Mouse (Mus musculus) liver, embryonic 16.5 days (tissue): ENCODE results near the gene Tmem269. TPM values are rescaled to one million over a fixed set of nuclear protein-coding genes. Genes with fewer than 3 reads are reported as not detected.

Experiments used
- ATAC-seq: fragments of 200-750 bp; cut with Nextera tagmentation; 2 replicates; pipeline ENCODE4 v1.8.0; 2017; ENCODE audit warnings: low read depth, mild to moderate bottlenecking, moderate number of reproducible peaks, moderate library complexity
- H3K27ac ChIP-seq: fragments of 300-500 bp; sonication (generic); 2 replicates; pipeline ENCODE4 v1.5.1; 2014; ENCODE audit warnings: mild to moderate bottlenecking, low read length
- H3K27me3 ChIP-seq: fragments of 300-500 bp; sonication (generic); 2 replicates; pipeline ENCODE4 v1.6.1; 2014; ENCODE audit warnings: low read depth, low read length, mixed read lengths; ENCODE audit not compliant: control insufficient read depth, insufficient read depth
- H3K36me3 ChIP-seq: fragments of 300-500 bp; sonication (generic); 2 replicates; pipeline ENCODE4 v1.6.1; 2014; ENCODE audit warnings: mild to moderate bottlenecking; ENCODE audit not compliant: control insufficient read depth, insufficient read depth
- H3K4me1 ChIP-seq: fragments of 300-500 bp; sonication (generic); 2 replicates; pipeline ENCODE4 v1.6.1; 2014; ENCODE audit warnings: low read depth, low read length, mixed read lengths; ENCODE audit not compliant: control insufficient read depth
- H3K4me2 ChIP-seq: fragments of 300-500 bp; sonication (generic); 2 replicates; pipeline ENCODE4 v1.6.1; 2014; ENCODE audit warnings: low read depth, low read length, mixed read lengths
- H3K4me3 ChIP-seq: fragments of 300-500 bp; sonication (generic); 2 replicates; pipeline ENCODE4 v1.5.1; 2014; ENCODE audit warnings: low read depth, mild to moderate bottlenecking, low read length
- H3K9ac ChIP-seq: fragments of 300-500 bp; sonication (generic); 2 replicates; pipeline ENCODE4 v1.6.1; 2014; ENCODE audit warnings: low read depth, low read length
- H3K9me3 ChIP-seq: fragments of 300-500 bp; sonication (generic); replicated peaks from 2 replicates; pipeline ENCODE4 v1.6.1; 2016; ENCODE audit warnings: low read length; ENCODE audit not compliant: control insufficient read depth
- WGBS: fragments of 180-500 bp; shearing (Covaris S2); extraction: QIAGEN DNeasy Blood & Tissue Kit; methylation state at CpG from one replicate; pipeline ENCODE4 v1.1.7; 2014; ENCODE audit not compliant: insufficient replicate concordance; 5-methylcytosine and 5-hydroxymethylcytosine counted together
- polyA plus RNA-seq: library from polyadenylated mRNA; unstranded; fragments of >200 nt; fragmentation: Nextera tagmentation; extraction: Ambion mirVana; gene quantifications from 2 replicates; pipeline ENCODE4 v1.2.1, GENCODE M21; 2015

The Tmem269 gene
- polyA plus RNA-seq: not detected in 2 replicates

DNA sequence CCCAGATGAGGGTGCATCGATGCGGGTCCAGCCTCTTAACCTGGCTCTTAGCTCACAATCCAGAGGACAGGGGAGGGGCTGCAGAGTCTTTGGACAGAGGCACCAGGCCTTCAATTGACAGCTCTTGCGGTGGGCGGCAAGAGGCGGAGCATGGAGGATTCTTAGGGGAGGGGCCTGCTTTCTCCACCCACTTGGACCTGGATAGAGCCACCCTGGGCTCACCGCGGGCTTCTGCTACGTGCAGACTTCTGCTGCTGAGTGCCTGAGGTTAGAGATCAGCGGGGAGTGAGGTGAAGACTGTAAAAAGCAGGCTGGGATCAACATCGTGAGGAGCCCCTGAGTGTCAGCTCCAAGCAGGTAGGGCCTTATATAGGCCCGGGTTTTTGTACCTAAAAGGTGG lies at the start of gene Tmem269:
Gene Tmem269 (minus strand): TSS at position 49 of the 400 bp plus-strand sequence.
- Histone ChIP-seq H3K4me2 (no peak within 1 kb of the TSS), H3K9ac (no peak within 1 kb of the TSS), H3K4me3 (no peak within 1 kb of the TSS), H3K27ac (no peak within 1 kb of the TSS), H3K36me3 (no peaks in the 10 kb centered on the region), H3K27me3 (no peaks in the 10 kb centered on the region), H3K9me3 (no peaks in the 10 kb centered on the region), H3K4me1 (no peaks in the 10 kb centered on the region)
- 20% methylated on average over 11 of the region's 11 CpGs for WGBS
- ATAC-seq: peak; percentile 47; the same call in 1 of the 2 replicates

DNA sequence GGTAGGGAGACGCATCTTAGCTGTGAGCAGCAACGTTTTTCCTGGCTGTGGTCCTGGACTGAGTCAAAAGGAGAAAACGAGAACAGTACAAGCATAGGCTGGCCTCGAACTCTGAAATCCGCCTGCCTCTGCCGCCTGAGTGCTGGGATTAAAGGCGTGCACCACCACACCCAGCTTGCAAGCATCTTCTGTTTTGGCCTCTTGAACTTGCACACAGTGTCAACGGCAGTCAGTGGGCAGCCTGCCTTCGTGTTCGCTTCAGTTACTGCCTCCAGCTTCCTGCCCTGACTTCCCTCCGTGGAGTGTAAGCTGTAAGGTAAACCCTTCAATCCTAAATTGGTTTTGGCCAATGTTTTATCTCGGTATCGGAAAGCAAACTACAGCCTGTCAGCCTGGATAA lies 48.6 kb upstream of the Tmem269 start:
- H3K27me3 ChIP-seq: no peaks in the 10 kb centered on the region
- H3K4me2 ChIP-seq: no peak overlapping the region
- no peak for ATAC-seq
- H3K36me3 ChIP-seq: peaks cover 7% of the 10 kb centered on the region; the same call in 1 of the 2 replicates
- no peak overlapping the region for H3K9ac ChIP-seq
- H3K4me1 ChIP-seq: peaks cover 1% of the 10 kb centered on the region; the same call in 1 of the 2 replicates
- no peak overlapping the region for H3K4me3 ChIP-seq
- 48% methylated on average over 13 of the region's 13 CpGs for WGBS
- no peaks in the 10 kb centered on the region for H3K9me3 ChIP-seq
- no peak overlapping the region for H3K27ac ChIP-seq

DNA sequence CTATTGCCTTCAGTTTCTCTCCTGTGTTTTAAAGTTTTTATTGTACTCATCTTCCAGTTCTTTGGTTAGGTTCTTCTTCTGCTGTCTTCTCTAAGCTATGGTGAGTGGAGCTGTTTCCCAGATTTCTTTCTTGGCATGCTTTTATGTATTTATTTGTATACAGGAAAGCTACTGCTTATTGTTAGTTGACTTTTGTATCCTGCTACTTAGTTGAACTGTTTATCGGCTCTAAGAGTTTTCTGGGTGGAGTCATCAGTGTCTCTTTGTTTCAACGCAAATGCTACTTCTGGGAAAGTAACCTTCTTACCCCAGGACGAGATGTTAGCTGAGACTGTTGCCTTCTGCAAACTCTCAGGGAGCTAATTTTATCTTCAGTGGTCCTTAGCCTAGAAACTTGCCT lies 45.4 kb upstream of the Tmem269 start:
- Histone ChIP-seq H3K9ac (no peak overlapping the region), H3K27ac (no peak overlapping the region), H3K36me3 (no peaks in the 10 kb centered on the region), H3K9me3 (no peaks in the 10 kb centered on the region), H3K4me2 (no peak overlapping the region), H3K4me3 (no peak overlapping the region), H3K27me3 (no peaks in the 10 kb centered on the region), H3K4me1 (no peaks in the 10 kb centered on the region)
- 50% methylated on average over 3 of the region's 3 CpGs for WGBS
- ATAC-seq: no peak

DNA sequence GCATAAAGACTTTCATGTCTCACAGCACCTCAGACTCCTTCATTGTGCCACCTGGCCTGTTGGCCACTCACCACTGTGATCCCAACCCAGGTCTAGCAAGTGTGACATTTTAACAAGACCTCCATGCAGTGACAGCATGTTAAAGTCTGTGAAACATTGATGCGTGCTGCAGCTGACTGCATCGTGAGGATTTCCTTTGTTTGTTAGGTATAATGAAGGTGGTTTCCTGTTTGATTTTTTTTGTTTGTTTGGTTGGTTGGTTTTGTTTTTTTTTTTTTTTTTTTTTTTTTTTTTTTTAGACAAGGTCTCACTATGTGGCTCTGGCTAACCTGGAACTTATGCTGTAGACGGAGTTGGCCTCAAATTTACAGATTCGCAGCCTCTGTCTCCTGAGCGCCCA lies 44.5 kb upstream of the Tmem269 start:
- 72% methylated on average over 5 of the region's 5 CpGs for WGBS
- Histone ChIP-seq H3K4me3 (no peak overlapping the region), H3K4me2 (no peak overlapping the region), H3K27ac (no peak overlapping the region), H3K27me3 (no peaks in the 10 kb centered on the region), H3K36me3 (no peaks in the 10 kb centered on the region), H3K9me3 (no peaks in the 10 kb centered on the region), H3K9ac (no peak overlapping the region), H3K4me1 (no peaks in the 10 kb centered on the region)
- ATAC-seq: no peak

DNA sequence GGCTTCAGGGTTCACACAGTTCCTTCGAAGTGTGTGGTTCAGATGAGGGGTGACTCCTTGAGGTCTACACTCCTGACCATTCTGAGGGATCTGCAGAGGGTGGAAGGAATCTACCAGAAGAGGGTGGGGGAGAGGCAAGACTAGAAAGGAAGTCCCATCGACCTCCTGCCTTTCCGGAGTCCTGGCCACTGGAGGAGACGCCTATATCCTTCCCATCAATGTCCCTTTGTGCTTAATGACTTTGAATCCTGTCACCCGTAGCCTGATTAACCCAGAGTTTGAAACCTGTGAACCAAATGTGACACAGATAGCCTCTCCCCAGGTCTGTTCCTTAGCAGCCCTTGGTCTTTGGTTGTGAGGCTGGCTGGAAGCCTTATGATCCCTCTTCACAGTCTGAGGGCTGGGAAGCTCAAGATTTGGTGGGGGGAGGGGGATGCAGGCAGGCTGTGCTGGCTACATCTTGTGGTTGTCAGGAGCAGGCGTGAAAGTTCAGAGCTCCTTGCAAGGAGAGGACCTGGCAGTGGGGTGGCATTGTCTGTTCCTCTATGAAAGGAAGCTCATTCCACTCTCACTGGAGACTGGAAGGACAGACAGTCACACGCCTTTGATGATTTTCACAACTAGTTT lies 43.2 kb upstream of the Tmem269 start:
- Histone ChIP-seq H3K4me3 (no peak overlapping the region), H3K36me3 (no peaks in the 10 kb centered on the region), H3K27ac (no peak overlapping the region), H3K27me3 (no peaks in the 10 kb centered on the region), H3K9ac (no peak overlapping the region), H3K4me1 (no peaks in the 10 kb centered on the region), H3K4me2 (no peak overlapping the region), H3K9me3 (no peaks in the 10 kb centered on the region)
- WGBS: 26% methylated on average over 7 of the region's 7 CpGs
- no peak for ATAC-seq

DNA sequence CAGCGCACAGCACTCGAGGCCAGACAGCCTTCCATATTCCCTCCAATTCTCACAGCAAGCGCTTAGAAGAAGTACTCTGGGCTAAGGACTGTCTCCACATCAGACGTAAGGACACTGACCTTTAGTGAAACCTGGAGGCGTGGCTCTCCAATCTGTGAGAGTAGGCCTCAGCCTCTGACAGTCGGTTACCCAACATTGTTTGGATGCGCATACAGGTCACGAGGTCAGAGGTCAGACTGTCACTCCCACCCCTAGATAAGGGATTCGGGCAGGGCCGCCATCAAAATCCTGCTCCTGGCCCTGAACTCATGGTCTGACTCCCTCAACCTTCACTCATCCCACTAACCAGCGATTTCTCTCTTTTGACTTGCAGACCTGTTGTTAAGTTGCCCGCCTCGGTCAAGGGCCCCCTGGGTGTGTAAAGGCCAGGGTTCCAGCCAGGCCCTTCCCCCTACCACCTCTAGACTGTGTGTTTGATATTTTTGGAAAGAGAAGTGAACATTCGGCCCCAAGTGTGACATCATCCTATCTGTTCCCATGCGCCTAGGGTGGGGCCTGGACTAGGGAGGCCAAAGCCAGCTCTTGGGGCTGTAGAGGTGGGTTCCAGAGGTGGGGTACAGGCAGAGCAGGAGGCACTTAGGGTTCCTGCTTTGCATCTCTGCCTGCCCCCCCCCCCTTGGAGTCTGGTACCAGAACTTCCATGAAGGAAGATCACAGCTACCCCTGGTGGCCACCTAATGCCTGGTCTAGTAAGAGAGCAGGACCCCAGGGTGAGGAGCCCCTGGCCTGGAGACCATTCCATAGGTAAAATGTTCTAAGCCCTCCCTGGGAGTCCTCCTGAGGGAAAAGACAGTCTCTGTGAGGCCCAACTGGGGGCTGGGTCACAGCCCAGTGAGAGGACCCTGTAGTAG lies 41.6 kb upstream of the Tmem269 start:
- ATAC-seq: peak; percentile 54; the same call in 1 of the 2 replicates
- no peaks in the 10 kb centered on the region for H3K36me3 ChIP-seq
- 58% methylated on average over 15 of the region's 15 CpGs for WGBS
- no peak overlapping the region for H3K27ac ChIP-seq
- no peaks in the 10 kb centered on the region for H3K9me3 ChIP-seq
- no peaks in the 10 kb centered on the region for H3K27me3 ChIP-seq
- H3K4me3 ChIP-seq: no peak overlapping the region
- no peaks in the 10 kb centered on the region for H3K4me1 ChIP-seq
- H3K4me2 ChIP-seq: no peak overlapping the region
- no peak overlapping the region for H3K9ac ChIP-seq

DNA sequence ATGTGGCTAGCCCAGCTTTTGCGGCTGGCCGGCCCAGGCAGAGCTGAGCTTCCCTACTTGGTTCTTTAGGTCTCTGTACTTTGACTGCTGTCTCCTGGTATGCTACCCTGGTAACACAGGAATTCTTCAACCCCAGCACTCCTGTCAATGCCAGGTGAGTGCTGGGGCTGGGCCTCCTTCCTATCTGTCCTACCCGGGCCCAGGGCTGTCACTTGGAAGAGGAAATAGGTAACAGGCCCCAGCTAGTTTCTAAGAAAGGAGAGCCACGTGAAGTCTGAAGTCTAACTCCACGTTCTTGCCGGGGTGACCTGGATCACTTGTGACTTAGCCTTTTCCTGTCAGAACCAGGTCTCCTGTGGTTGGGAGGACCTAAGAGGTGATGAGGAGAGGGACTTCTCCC lies 39.1 kb upstream of the Tmem269 start:
- Histone ChIP-seq H3K4me1 (no peaks in the 10 kb centered on the region), H3K36me3 (no peaks in the 10 kb centered on the region), H3K4me2 (no peak overlapping the region), H3K27me3 (no peaks in the 10 kb centered on the region), H3K9me3 (no peaks in the 10 kb centered on the region), H3K27ac (no peak overlapping the region), H3K9ac (no peak overlapping the region), H3K4me3 (no peak overlapping the region)
- WGBS: 69% methylated on average over 6 of the region's 6 CpGs
- no peak for ATAC-seq

DNA sequence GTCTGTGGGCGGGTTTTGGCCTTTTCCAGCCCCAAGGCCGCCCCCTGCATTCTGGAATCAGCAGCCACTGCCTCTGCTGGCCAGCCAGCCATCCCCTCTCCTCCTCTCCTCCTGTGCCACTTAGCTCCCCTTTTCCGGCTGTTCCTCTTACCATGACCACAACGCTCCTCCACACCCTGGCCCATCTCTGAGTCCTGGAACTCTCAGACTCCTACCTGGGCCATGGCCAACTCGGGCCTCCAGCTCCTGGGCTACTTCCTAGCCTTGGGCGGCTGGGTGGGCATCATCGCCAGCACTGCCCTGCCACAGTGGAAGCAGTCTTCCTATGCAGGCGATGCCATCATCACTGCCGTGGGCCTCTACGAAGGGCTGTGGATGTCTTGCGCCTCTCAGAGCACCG lies 37.3 kb upstream of the Tmem269 start, which contains the start of gene Cldn19:
Gene Cldn19 (plus strand): TSS at position 64 of the 400 bp plus-strand sequence.
- ATAC-seq: no peak
- 71% methylated on average over 12 of the region's 12 CpGs for WGBS
- Histone ChIP-seq H3K36me3 (no peaks in the 10 kb centered on the region), H3K4me3 (no peak within 1 kb of the TSS), H3K27me3 (no peaks in the 10 kb centered on the region), H3K27ac (no peak within 1 kb of the TSS), H3K4me2 (no peak within 1 kb of the TSS), H3K4me1 (no peaks in the 10 kb centered on the region), H3K9me3 (no peaks in the 10 kb centered on the region), H3K9ac (no peak within 1 kb of the TSS)
